Mouse (Mus musculus) olfactory bulb, adult 2 months (tissue): Measurements from ENCODE around the gene Rabgap1l.

Experiments
- CTCF ChIP-seq: fragments of 200-500 bp; IDR thresholded peaks from 2 replicates; pipeline ENCODE4 v1.5.1; 2012; ENCODE audit warnings: low read depth, mild to moderate bottlenecking, low read length, moderate library complexity; ENCODE audit not compliant: insufficient read depth
- POLR2A ChIP-seq: fragments of 200-500 bp; IDR thresholded peaks from 2 replicates; pipeline ENCODE4 v1.6.1; 2012; ENCODE audit warnings: mild to moderate bottlenecking, low read depth, low read length, moderate library complexity; ENCODE audit not compliant: insufficient read depth

GRCm38 (mm10) chr1:160253108-160253507, 539.9 kb downstream of the Rabgap1l start:
- TF ChIP-seq CTCF (no peak), POLR2A (no peak)
